Mouse (Mus musculus): ENCODE measurements around the gene Gemin8. TPM values are rescaled to one million over a fixed set of nuclear protein-coding genes. Genes with fewer than 3 reads are reported as not detected.

The Gemin8 gene
- polyA plus RNA-seq (2015; fragmentation: Illumina TruSeq; extraction: RNeasy Lipid Tissue Mini Kit (QIAGEN cat#74804); ENCODE audit: insufficient read depth, low read depth, low replicate concordance): 2.0 TPM

GRCm38 (mm10) chrX:166169892-166170799 lies at the start of gene Gemin8:
Gene Gemin8 (plus strand): TSS chrX:166170454.

GRCm38 (mm10) chrX:166238831-166239460 lies 68.7 kb downstream of the Gemin8 start, which contains the start of gene Gpm6b:
Gene Gpm6b (plus strand): TSS chrX:166238911.

Other genes starting within 250 kb of the Gemin8 start
- 5.3 TPM for gene Gpm6b, start 68.5 kb downstream of the Gemin8 start, polyA plus RNA-seq (2015; fragmentation: Illumina TruSeq; extraction: RNeasy Lipid Tissue Mini Kit (QIAGEN cat#74804); ENCODE audit: insufficient read depth, low read depth, low replicate concordance)